Mouse (Mus musculus): Measurements from ENCODE around the gene Daglb.

- TF ChIP-seq CTCF (IDR thresholded peaks at IDR 0.05; ENCODE audit: control insufficient read depth, insufficient read depth, insufficient replicate concordance, low read depth, low read length): no peak
- no peak for TF ChIP-seq POLR2A (IDR thresholded peaks at IDR 0.05; ENCODE audit: control insufficient read depth, low read depth, low read length)
Measured at GRCm38 (mm10) chr5:143517436-143517835, 53.1 kb downstream of the Daglb start.
